Mouse (Mus musculus) neural tube, embryonic 11.5 days (tissue): ENCODE results near the gene 6030408B16Rik. TPM values are rescaled to one million over a fixed set of nuclear protein-coding genes. Genes with fewer than 3 reads are reported as not detected.
A peak's percentile ranks its signal among the peaks of the same experiment; 100 is the strongest.

ENCODE experiments used
- ATAC-seq: fragments of 200-750 bp; cut with Nextera tagmentation; 2 replicates; pipeline ENCODE4 v1.8.0; 2017; ENCODE audit warnings: moderate number of reproducible peaks, mild to moderate bottlenecking, moderate TSS enrichment, moderate library complexity; ENCODE audit not compliant: insufficient read depth, low FRiP score, low TSS enrichment
- DNase-seq: peaks from one replicate; pipeline ENCODE4 v3.0.0-alpha.2; 2015; ENCODE audit warnings: low spot score
- H3K27ac ChIP-seq: fragments of 300-500 bp; sonication (generic); 2 replicates; pipeline ENCODE4 v1.5.1; 2014; ENCODE audit warnings: low read depth, mild to moderate bottlenecking, low read length
- H3K27me3 ChIP-seq: fragments of 300-500 bp; sonication (generic); 2 replicates; pipeline ENCODE4 v1.6.1; 2014; ENCODE audit warnings: mild to moderate bottlenecking, low read length, mixed read lengths; ENCODE audit not compliant: control insufficient read depth, insufficient read depth
- H3K36me3 ChIP-seq: fragments of 300-500 bp; sonication (generic); 2 replicates; pipeline ENCODE4 v1.6.1; 2014; ENCODE audit warnings: mild to moderate bottlenecking, low read length, moderate library complexity, mixed read lengths; ENCODE audit not compliant: control insufficient read depth, insufficient read depth
- H3K4me1 ChIP-seq: fragments of 300-500 bp; sonication (generic); 2 replicates; pipeline ENCODE4 v1.6.1; 2014; ENCODE audit warnings: low read length, mixed read lengths; ENCODE audit not compliant: control insufficient read depth, insufficient read depth
- H3K4me2 ChIP-seq: fragments of 300-500 bp; sonication (generic); 2 replicates; pipeline ENCODE4 v1.6.1; 2014; ENCODE audit warnings: low read depth, mild to moderate bottlenecking, moderate library complexity
- H3K4me3 ChIP-seq: fragments of 300-500 bp; sonication (generic); 2 replicates; pipeline ENCODE4 v1.5.1; 2014; ENCODE audit warnings: low read depth, low read length
- H3K9ac ChIP-seq: fragments of 300-500 bp; sonication (generic); 2 replicates; pipeline ENCODE4 v1.6.1; 2014; ENCODE audit warnings: mild to moderate bottlenecking, low read length
- H3K9me3 ChIP-seq: fragments of 300-500 bp; sonication (generic); 2 replicates; pipeline ENCODE4 v1.6.1; 2016; ENCODE audit warnings: low read length; ENCODE audit not compliant: control insufficient read depth
- WGBS: fragments of 180-500 bp; shearing (Covaris S2); extraction: QIAGEN DNeasy Blood & Tissue Kit; methylation state at CpG from one replicate; pipeline ENCODE4 v1.1.7; 2014; 5-methylcytosine and 5-hydroxymethylcytosine counted together
- polyA plus RNA-seq: library from polyadenylated mRNA; unstranded; fragments of >200 nt; fragmentation: Nextera tagmentation; extraction: Ambion mirVana; gene quantifications from 2 replicates; pipeline ENCODE4 v1.2.1, GENCODE M21; 2014

6030408B16Rik gene
- polyA plus RNA-seq, 1 experiment from 2014 or later = 0.33 TPM

- Histone ChIP-seq H3K9ac (no peak overlapping the region), H3K4me2 (no peak overlapping the region), H3K9me3 (no peaks in the 10 kb centered on the region), H3K27ac (0 out of 2 replicates have a peak overlapping the region, but pooled peaks have one; percentile 4), H3K36me3 (no peaks in the 10 kb centered on the region), H3K4me1 (no peaks in the 10 kb centered on the region), H3K27me3 (no peaks in the 10 kb centered on the region), H3K4me3 (no peak overlapping the region)
- WGBS = 80% methylated on average over 3 of the region's 3 CpGs
- DNase-seq (no peak), ATAC-seq (no peak)
Observed at GRCm38 (mm10) chr15:101302201-101302600, 9.2 kb downstream of the 6030408B16Rik start.

DNA sequence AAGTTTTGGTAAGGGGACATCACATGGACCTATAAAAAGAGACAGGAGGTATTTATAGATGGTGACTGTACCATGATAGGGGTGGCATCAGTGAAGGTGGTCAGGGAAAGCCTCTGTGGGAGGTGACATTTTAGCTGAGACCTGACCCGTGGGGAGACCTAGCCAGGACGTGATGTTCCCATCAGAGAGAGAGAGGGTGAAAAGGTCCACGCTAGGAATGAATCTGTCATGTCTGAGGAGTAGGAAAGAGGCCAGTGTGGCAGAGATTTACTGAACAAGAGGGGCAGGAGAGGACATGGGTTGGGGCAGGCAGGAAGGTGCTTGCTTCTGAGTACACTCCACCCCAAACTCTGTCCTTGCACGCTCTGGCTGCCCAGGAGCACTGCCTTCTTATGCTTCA lies 10.8 kb downstream of the 6030408B16Rik start:
- H3K27me3 ChIP-seq = no peaks in the 10 kb centered on the region
- H3K4me2 ChIP-seq = no peak overlapping the region
- H3K9me3 ChIP-seq = no peaks in the 10 kb centered on the region
- no peaks in the 10 kb centered on the region for H3K4me1 ChIP-seq
- no peak overlapping the region for H3K27ac ChIP-seq
- H3K9ac ChIP-seq = no peak overlapping the region
- DNase-seq = no peak
- H3K36me3 ChIP-seq = no peaks in the 10 kb centered on the region
- WGBS = 85% methylated on average over 4 of the region's 4 CpGs
- ATAC-seq = no peak
- H3K4me3 ChIP-seq = no peak overlapping the region

DNA sequence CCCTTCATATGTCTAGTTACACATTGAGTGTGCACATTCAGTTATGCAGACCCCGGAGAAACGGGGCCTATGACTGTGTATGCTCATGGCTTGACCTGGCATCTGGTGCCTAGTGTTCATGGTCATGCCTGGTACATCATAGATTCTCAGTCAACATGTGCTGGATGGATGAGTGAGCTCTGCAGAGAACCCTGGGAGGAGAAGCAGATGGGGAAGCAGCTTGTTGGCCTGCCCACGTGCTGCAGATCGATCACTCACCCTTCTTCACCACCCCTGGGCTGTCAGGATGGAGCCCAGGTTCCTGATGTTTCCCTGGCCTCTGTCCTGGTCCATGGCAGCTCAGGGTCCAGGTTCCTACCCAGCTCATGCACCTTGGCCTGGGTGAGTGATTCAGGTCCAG lies 13.4 kb downstream of the 6030408B16Rik start:
- H3K4me2 ChIP-seq = no peak overlapping the region
- no peak overlapping the region for H3K4me3 ChIP-seq
- no peak for DNase-seq
- no peaks in the 10 kb centered on the region for H3K4me1 ChIP-seq
- H3K27me3 ChIP-seq = no peaks in the 10 kb centered on the region
- no peak overlapping the region for H3K9ac ChIP-seq
- H3K9me3 ChIP-seq = no peaks in the 10 kb centered on the region
- ATAC-seq = no peak
- H3K36me3 ChIP-seq = no peaks in the 10 kb centered on the region
- 90% methylated on average over 4 of the region's 4 CpGs for WGBS
- H3K27ac ChIP-seq = no peak overlapping the region

DNA sequence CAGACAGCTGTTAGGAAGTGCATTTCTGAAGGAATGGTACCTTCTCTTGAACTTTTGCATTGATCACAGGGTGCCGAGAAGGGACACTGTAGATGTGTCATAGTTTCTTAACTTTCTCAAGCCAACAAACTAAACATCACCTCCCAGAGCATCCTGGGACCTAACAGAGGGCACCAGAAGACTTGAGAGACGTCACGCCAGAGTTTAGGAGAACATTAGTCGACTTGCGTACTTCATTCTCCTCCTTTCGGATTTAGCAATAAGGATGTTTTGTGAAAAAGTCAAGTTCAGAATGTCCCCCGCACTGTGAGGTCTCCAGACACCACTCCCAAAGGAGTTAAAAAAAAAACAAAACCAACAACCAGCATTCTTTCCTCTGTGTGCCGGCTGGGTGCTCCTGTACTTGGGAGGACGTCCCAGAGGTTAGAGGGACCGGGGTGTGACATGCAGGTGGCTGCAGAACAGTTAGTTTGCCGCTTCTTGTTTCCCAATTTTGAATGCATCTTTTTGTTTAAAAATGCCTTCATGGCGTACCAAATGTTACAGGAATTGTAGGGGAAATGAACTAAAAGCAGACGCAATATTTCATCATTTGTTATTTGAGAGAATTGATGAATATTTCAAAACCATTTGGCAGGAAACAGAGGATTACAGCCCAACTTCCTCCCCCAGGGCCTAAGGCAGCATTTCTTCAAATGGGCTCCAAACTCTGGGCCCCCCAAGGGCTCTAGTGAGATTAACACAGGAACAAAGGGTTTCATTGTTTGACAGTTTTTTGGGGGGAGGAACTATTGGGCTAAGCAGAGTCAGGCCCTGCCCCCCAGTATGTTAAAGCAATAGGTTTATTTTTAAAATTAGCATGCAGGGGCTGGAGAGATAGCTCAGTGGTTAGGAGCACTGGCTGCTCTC lies 15.7 kb downstream of the 6030408B16Rik start:
- H3K27ac ChIP-seq = no peak overlapping the region
- H3K9me3 ChIP-seq = no peaks in the 10 kb centered on the region
- H3K4me3 ChIP-seq = no peak overlapping the region
- H3K27me3 ChIP-seq = no peaks in the 10 kb centered on the region
- H3K4me1 ChIP-seq = no peaks in the 10 kb centered on the region
- no peak overlapping the region for H3K4me2 ChIP-seq
- H3K9ac ChIP-seq = no peak overlapping the region
- WGBS = 69% methylated on average over 13 of the region's 13 CpGs
- no peak for ATAC-seq
- DNase-seq = no peak
- no peaks in the 10 kb centered on the region for H3K36me3 ChIP-seq

- no peak overlapping the region for H3K27ac ChIP-seq
- DNase-seq (no peak), ATAC-seq (no peak)
- 49% methylated on average over 5 of the region's 5 CpGs for WGBS
- H3K9ac ChIP-seq = no peak overlapping the region
- H3K27me3 ChIP-seq = no peaks in the 10 kb centered on the region
- H3K4me2 ChIP-seq = no peak overlapping the region
- H3K4me3 ChIP-seq = no peak overlapping the region
- no peaks in the 10 kb centered on the region for H3K9me3 ChIP-seq
- no peaks in the 10 kb centered on the region for H3K36me3 ChIP-seq
- H3K4me1 ChIP-seq = no peaks in the 10 kb centered on the region
Observed at GRCm38 (mm10) chr15:101309493-101309892, 16.5 kb downstream of the 6030408B16Rik start.

GRCm38 (mm10) chr15:101311087-101311770 lies 18.2 kb downstream of the 6030408B16Rik start:
- H3K4me3 ChIP-seq = no peak overlapping the region
- DNase-seq (no peak), ATAC-seq (no peak)
- no peak overlapping the region for H3K9ac ChIP-seq
- H3K4me1 ChIP-seq = no peaks in the 10 kb centered on the region
- no peaks in the 10 kb centered on the region for H3K27me3 ChIP-seq
- no peaks in the 10 kb centered on the region for H3K36me3 ChIP-seq
- no peak overlapping the region for H3K4me2 ChIP-seq
- 64% methylated on average over 14 of the region's 15 CpGs for WGBS
- H3K9me3 ChIP-seq = no peaks in the 10 kb centered on the region
- H3K27ac ChIP-seq = no peak overlapping the region

- Histone ChIP-seq H3K9me3 (no peaks in the 10 kb centered on the region), H3K4me3 (no peak overlapping the region), H3K4me1 (no peaks in the 10 kb centered on the region), H3K27ac (no peak overlapping the region), H3K27me3 (no peaks in the 10 kb centered on the region), H3K36me3 (no peaks in the 10 kb centered on the region), H3K9ac (no peak overlapping the region), H3K4me2 (no peak overlapping the region)
- DNase-seq (no peak), ATAC-seq (no peak)
- whole genome bisulfite sequencing = 78% methylated on average over 6 of the region's 6 CpGs
Observed at GRCm38 (mm10) chr15:101312006-101312405, 19.0 kb downstream of the 6030408B16Rik start.

- Histone ChIP-seq H3K4me1 (no peaks in the 10 kb centered on the region), H3K4me3 (no peak overlapping the region), H3K9me3 (no peaks in the 10 kb centered on the region), H3K36me3 (no peaks in the 10 kb centered on the region), H3K4me2 (no peak overlapping the region), H3K27me3 (no peaks in the 10 kb centered on the region), H3K27ac (no peak overlapping the region), H3K9ac (no peak overlapping the region)
- ATAC-seq (no peak), DNase-seq (no peak)
- WGBS = 88% methylated on average over 4 of the region's 4 CpGs
Observed at GRCm38 (mm10) chr15:101315378-101315777, 22.4 kb downstream of the 6030408B16Rik start.
